Mouse (Mus musculus): ENCODE data around the gene AC129217.1. TPM values are rescaled to one million over a fixed set of nuclear protein-coding genes. Genes with fewer than 3 reads are reported as not detected.
A peak's percentile ranks its signal among the peaks of the same experiment; 100 is the strongest.

Gene AC129217.1
- not detected in 2 replicates for polyA plus RNA-seq (2015; fragmentation: Nextera tagmentation; extraction: Ambion mirVana)

GRCm38 (mm10) chr19:8829660-8830059 is at the start of gene AC129217.1:
AC129217.1 (plus strand) TSS chr19:8829773.
- H3K36me3 ChIP-seq (ENCODE audit: poor library complexity, severe bottlenecking), result peaks cover 99% of the 10 kb centered on the region
- H3K4me1 ChIP-seq, result no peaks in the 10 kb centered on the region
- no peak within 1 kb of the TSS for H3K9ac ChIP-seq
- WGBS, result 89% methylated on average over 8 of the region's 8 CpGs
- no peaks in the 10 kb centered on the region for H3K9me3 ChIP-seq (replicated peaks)
- no peak within 1 kb of the TSS for H3K4me2 ChIP-seq
- no peak within 1 kb of the TSS for H3K4me3 ChIP-seq
- no peak for ATAC-seq
- H3K27ac ChIP-seq, result no peak within 1 kb of the TSS
- H3K27me3 ChIP-seq, result no peaks in the 10 kb centered on the region

GRCm38 (mm10) chr19:8786008-8786781 is 43.4 kb upstream of the AC129217.1 start, which contains the start of gene Taf6l:
Taf6l (minus strand) TSS chr19:8786417.
- H3K4me1 ChIP-seq, result peaks cover 15% of the 10 kb centered on the region
- H3K27ac ChIP-seq, result peak within 1 kb of the TSS; percentile 68
- peak within 1 kb of the TSS; percentile 78 for H3K4me2 ChIP-seq
- H3K27me3 ChIP-seq, result no peaks in the 10 kb centered on the region
- peak within 1 kb of the TSS; percentile 76 for H3K4me3 ChIP-seq
- H3K9ac ChIP-seq, result peak within 1 kb of the TSS; percentile 71
- 1% methylated on average over 32 of the region's 32 CpGs for WGBS
- H3K36me3 ChIP-seq (ENCODE audit: poor library complexity, severe bottlenecking), result peaks cover 37% of the 10 kb centered on the region
- no peaks in the 10 kb centered on the region for H3K9me3 ChIP-seq (replicated peaks)
- ATAC-seq, result peak; percentile 100

GRCm38 (mm10) chr19:8788521-8788920 is 41.1 kb upstream of the AC129217.1 start:
- peaks cover 31% of the 10 kb centered on the region for H3K36me3 ChIP-seq (ENCODE audit: poor library complexity, severe bottlenecking)
- H3K4me1 ChIP-seq, result peaks cover 15% of the 10 kb centered on the region
- no peaks in the 10 kb centered on the region for H3K9me3 ChIP-seq (replicated peaks)
- H3K4me2 ChIP-seq, result no peak overlapping the region
- H3K27me3 ChIP-seq, result no peaks in the 10 kb centered on the region
- no peak for ATAC-seq
- peak overlapping the region; percentile 3; the same call in 1 of the 2 replicates for H3K27ac ChIP-seq
- H3K4me3 ChIP-seq, result no peak overlapping the region
- 23% methylated on average over 3 of the region's 3 CpGs for WGBS
- no peak overlapping the region for H3K9ac ChIP-seq

- H3K9me3 ChIP-seq (replicated peaks), result no peaks in the 10 kb centered on the region
- H3K4me3 ChIP-seq, result no peak overlapping the region
- WGBS, result 29% methylated on average over 1 of the region's 1 CpGs
- no peak overlapping the region for H3K9ac ChIP-seq
- ATAC-seq, result no peak
- no peak overlapping the region for H3K4me2 ChIP-seq
- peaks cover 31% of the 10 kb centered on the region for H3K36me3 ChIP-seq (ENCODE audit: poor library complexity, severe bottlenecking)
- peaks cover 15% of the 10 kb centered on the region for H3K4me1 ChIP-seq
- peak overlapping the region; percentile 3; the same call in 1 of the 2 replicates for H3K27ac ChIP-seq
- no peaks in the 10 kb centered on the region for H3K27me3 ChIP-seq
Observed at GRCm38 (mm10) chr19:8789171-8789570, 40.4 kb upstream of the AC129217.1 start.

- H3K27ac ChIP-seq, result no peak overlapping the region
- no peaks in the 10 kb centered on the region for H3K27me3 ChIP-seq
- ATAC-seq, result no peak
- peaks cover 12% of the 10 kb centered on the region for H3K4me1 ChIP-seq
- H3K36me3 ChIP-seq (ENCODE audit: poor library complexity, severe bottlenecking), result peaks cover 38% of the 10 kb centered on the region
- 83% methylated on average over 7 of the region's 7 CpGs for WGBS
- H3K4me3 ChIP-seq, result no peak overlapping the region
- H3K9me3 ChIP-seq (replicated peaks), result no peaks in the 10 kb centered on the region
- no peak overlapping the region for H3K9ac ChIP-seq
- H3K4me2 ChIP-seq, result no peak overlapping the region
Observed at GRCm38 (mm10) chr19:8790171-8790570, 39.4 kb upstream of the AC129217.1 start.

GRCm38 (mm10) chr19:8798264-8798946 is 31.2 kb upstream of the AC129217.1 start, which contains the start of gene Polr2g:
Polr2g (minus strand) TSS chr19:8798577.
- H3K4me1 ChIP-seq, result peaks cover 22% of the 10 kb centered on the region
- H3K4me2 ChIP-seq, result peak within 1 kb of the TSS; percentile 88
- ATAC-seq, result peak; percentile 72
- no peaks in the 10 kb centered on the region for H3K9me3 ChIP-seq (replicated peaks)
- H3K36me3 ChIP-seq (ENCODE audit: poor library complexity, severe bottlenecking), result peaks cover 32% of the 10 kb centered on the region
- H3K4me3 ChIP-seq, result peak within 1 kb of the TSS; percentile 62
- peak within 1 kb of the TSS; percentile 77 for H3K9ac ChIP-seq
- H3K27me3 ChIP-seq, result peaks cover 4% of the 10 kb centered on the region; the same call in 1 of the 2 replicates
- H3K27ac ChIP-seq, result 0 out of 2 replicates have a peak within 1 kb of the TSS, but pooled peaks have one; percentile 12
- 2% methylated on average over 25 of the region's 25 CpGs for WGBS

- Histone ChIP-seq H3K27ac (no peak overlapping the region), H3K4me3 (peak overlapping the region; percentile 62; the same call in 1 of the 2 replicates), H3K36me3 (ENCODE audit: poor library complexity, severe bottlenecking) (peaks cover 32% of the 10 kb centered on the region), H3K9me3 (replicated peaks) (no peaks in the 10 kb centered on the region), H3K9ac (no peak overlapping the region), H3K4me2 (peak overlapping the region; percentile 88; the same call in 1 of the 2 replicates), H3K4me1 (peaks cover 22% of the 10 kb centered on the region), H3K27me3 (peaks cover 4% of the 10 kb centered on the region; the same call in 1 of the 2 replicates)
- ATAC-seq, result no peak
Observed at GRCm38 (mm10) chr19:8798947-8799315, 30.6 kb upstream of the AC129217.1 start.

GRCm38 (mm10) chr19:8802130-8802821 is 27.3 kb upstream of the AC129217.1 start, which contains the start of gene Zbtb3:
Zbtb3 (plus strand) TSS chr19:8802555.
- under 1% methylated on average over 30 of the region's 30 CpGs for WGBS
- ATAC-seq, result peak; percentile 98
- H3K9me3 ChIP-seq (replicated peaks), result no peaks in the 10 kb centered on the region

GRCm38 (mm10) chr19:8803204-8803780 is 26.3 kb upstream of the AC129217.1 start:
- ATAC-seq, result no peak
- peak overlapping the region; percentile 63; the same call in 1 of the 2 replicates for H3K4me3 ChIP-seq
- WGBS, result 91% methylated on average over 9 of the region's 9 CpGs
- no peaks in the 10 kb centered on the region for H3K9me3 ChIP-seq (replicated peaks)
- peak overlapping the region; percentile 69 for H3K4me2 ChIP-seq
- H3K4me1 ChIP-seq, result peaks cover 12% of the 10 kb centered on the region
- H3K27ac ChIP-seq, result peak overlapping the region; percentile 94
- peaks cover 4% of the 10 kb centered on the region; the same call in 1 of the 2 replicates for H3K27me3 ChIP-seq
- H3K9ac ChIP-seq, result peak overlapping the region; percentile 34; the same call in 1 of the 2 replicates
- H3K36me3 ChIP-seq (ENCODE audit: poor library complexity, severe bottlenecking), result peaks cover 51% of the 10 kb centered on the region

More at GRCm38 (mm10) chr19:8802130-8802821, 27.3 kb upstream of the AC129217.1 start, which contains the start of gene Zbtb3:
- peak within 1 kb of the TSS; percentile 69 for H3K4me2 ChIP-seq
- H3K27ac ChIP-seq, result peak within 1 kb of the TSS; percentile 94
- peak within 1 kb of the TSS; percentile 63 for H3K4me3 ChIP-seq
- H3K9ac ChIP-seq, result peak within 1 kb of the TSS; percentile 61
- peaks cover 19% of the 10 kb centered on the region for H3K4me1 ChIP-seq
- peaks cover 40% of the 10 kb centered on the region for H3K36me3 ChIP-seq (ENCODE audit: poor library complexity, severe bottlenecking)
- peaks cover 4% of the 10 kb centered on the region; the same call in 1 of the 2 replicates for H3K27me3 ChIP-seq

GRCm38 (mm10) chr19:8803879-8804660 is 25.5 kb upstream of the AC129217.1 start:
- ATAC-seq, result no peak
- H3K36me3 ChIP-seq (ENCODE audit: poor library complexity, severe bottlenecking), result peaks cover 58% of the 10 kb centered on the region
- no peak overlapping the region; the same call in 1 of the 2 replicates for H3K27ac ChIP-seq
- no peaks in the 10 kb centered on the region for H3K9me3 ChIP-seq (replicated peaks)
- WGBS, result 94% methylated on average over 11 of the region's 11 CpGs
- no peak overlapping the region for H3K4me2 ChIP-seq
- H3K9ac ChIP-seq, result no peak overlapping the region
- H3K4me1 ChIP-seq, result peaks cover 12% of the 10 kb centered on the region
- H3K27me3 ChIP-seq, result peaks cover 4% of the 10 kb centered on the region; the same call in 1 of the 2 replicates
- no peak overlapping the region for H3K4me3 ChIP-seq

Data from forebrain, embryonic 13.5 days (tissue).